In the genomic region with DNA sequence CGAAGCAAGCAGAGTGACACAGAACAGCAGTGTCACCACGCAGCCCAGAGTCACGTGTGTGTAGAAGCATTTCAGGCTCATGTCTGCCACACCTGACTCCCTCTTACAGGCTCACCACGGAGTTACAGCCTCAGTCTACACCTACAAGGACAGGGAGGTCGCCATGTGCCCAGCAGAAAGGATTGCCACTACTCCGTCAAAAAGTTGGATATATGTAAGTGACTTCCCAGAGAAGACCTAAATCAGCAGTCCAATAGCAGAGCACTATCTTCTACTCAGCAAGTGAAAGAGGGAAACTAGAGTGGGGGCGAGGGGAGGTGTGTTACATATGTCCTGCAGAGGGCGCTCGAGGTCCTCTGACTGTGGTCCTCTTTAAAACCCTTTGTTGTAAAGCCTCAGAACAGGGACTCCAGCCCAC, we compare ENCODE assay signal across 8 mouse cellular contexts. TPM values are rescaled to one million over a fixed set of nuclear protein-coding genes. Genes with fewer than 3 reads are reported as not detected.
DNase-seq lines count a peak whose midpoint lies in the region; ATAC-seq and TF ChIP-seq lines count a peak whose summit lies in the region.

No protein-coding gene starts in this region.

- no peak for TF ChIP-seq POLR2A in cerebellum, adult 2 months (IDR thresholded peaks at IDR 0.05; ENCODE audit: borderline replicate concordance, insufficient read depth, low read length)
- no peak for TF ChIP-seq POLR2A in olfactory bulb, adult 2 months (IDR thresholded peaks at IDR 0.05; ENCODE audit: insufficient read depth, low read depth, low read length)

- peak overlapping the region; percentile 46 for H3K4me2 ChIP-seq in heart, embryonic 12.5 days
- H3K4me2 ChIP-seq in limb, embryonic 11.5 days (ENCODE audit: low read depth, severe bottlenecking) = no peak overlapping the region

- intact Hi-C loops in left cerebral cortex, postnatal 4 days (cut with DNase I) = loop anchor here (2.0 to 10.0 kb wide), 3 partner anchors 85 to 369 kb away; no protein-coding TSS in a partner anchor

- H3K9ac ChIP-seq in heart, embryonic 12.5 days = no peak overlapping the region
- H3K9ac ChIP-seq in limb, embryonic 11.5 days (ENCODE audit: low read length) = no peak overlapping the region

- WGBS in cerebellum, adult 2 months = 19% methylated on average over 9 of the region's 9 CpGs
- 11% methylated on average over 9 of the region's 9 CpGs for WGBS in heart, embryonic 12.5 days
- WGBS in limb, embryonic 11.5 days = 19% methylated on average over 9 of the region's 9 CpGs
- 22% methylated on average over 9 of the region's 9 CpGs for WGBS in olfactory bulb, adult 2 months

- no peak for ATAC-seq in heart, embryonic 12.5 days (ENCODE audit: insufficient number of reproducible peaks, low FRiP score)
- no peak for ATAC-seq in limb, embryonic 11.5 days (ENCODE audit: insufficient number of reproducible peaks, low FRiP score, low TSS enrichment, low read depth)

- H3K36me3 ChIP-seq in heart, embryonic 12.5 days = no peaks in the 10 kb centered on the region
- H3K36me3 ChIP-seq in limb, embryonic 11.5 days (ENCODE audit: control insufficient read depth, insufficient read depth, low read length) = no peaks in the 10 kb centered on the region

- no peak overlapping the region for H3K27ac ChIP-seq in cerebellum, adult 2 months (ENCODE audit: insufficient read depth, low read length)
- H3K27ac ChIP-seq in heart, embryonic 12.5 days (ENCODE audit: poor library complexity, severe bottlenecking) = no peak overlapping the region
- H3K27ac ChIP-seq in limb, embryonic 11.5 days (replicated peaks; ENCODE audit: low read depth, low read length) = no peak overlapping the region
- H3K27ac ChIP-seq in olfactory bulb, adult 2 months (ENCODE audit: insufficient read depth, low read depth, low read length) = no peak overlapping the region

- peak; percentile 62 for DNase-seq in left cerebral cortex, postnatal 4 days
- no peak for DNase-seq in left cerebral cortex, adult 8-10 months (ENCODE audit: low spot score in 2 of 2)
- DNase-seq in MN1 (ENCODE audit: low spot score) = peak; percentile 83
- no peak for DNase-seq in cerebellum, adult 2 months
- DNase-seq in limb, embryonic 11.5 days (ENCODE audit: low spot score) = peak; percentile 85
- DNase-seq in urinary bladder, adult 18-20 months (ENCODE audit: low spot score in 2 of 2) = no peak

- no peaks in the 10 kb centered on the region for H3K9me3 ChIP-seq in heart, embryonic 12.5 days (replicated peaks)
- no peaks in the 10 kb centered on the region for H3K9me3 ChIP-seq in limb, embryonic 11.5 days (ENCODE audit: control insufficient read depth, low read length)

- TF ChIP-seq CTCF in cerebellum, adult 2 months (IDR thresholded peaks at IDR 0.05; ENCODE audit: borderline replicate concordance, insufficient read depth, low read depth, low read length) = peak; percentile 63
- TF ChIP-seq CTCF in olfactory bulb, adult 2 months (IDR thresholded peaks at IDR 0.05; ENCODE audit: insufficient read depth, low read depth, low read length) = peak; percentile 33; the same call in 1 of the 2 replicates

- H3K4me3 ChIP-seq in cerebellum, adult 2 months (replicated peaks; ENCODE audit: insufficient read depth, low read depth, low read length) = no peak overlapping the region
- peak overlapping the region; percentile 14 for H3K4me3 ChIP-seq in heart, embryonic 12.5 days
- H3K4me3 ChIP-seq in limb, embryonic 11.5 days (ENCODE audit: low read depth, low read length) = no peak overlapping the region
- no peak overlapping the region for H3K4me3 ChIP-seq in olfactory bulb, adult 2 months (ENCODE audit: insufficient read depth, low read depth, low read length)

- H3K27me3 ChIP-seq in cerebellum, adult 2 months (ENCODE audit: control insufficient read depth, insufficient read depth, low read length) = no peaks in the 10 kb centered on the region
- peaks cover 4% of the 10 kb centered on the region; the same call in 1 of the 2 replicates for H3K27me3 ChIP-seq in heart, embryonic 12.5 days (replicated peaks)
- no peaks in the 10 kb centered on the region for H3K27me3 ChIP-seq in limb, embryonic 11.5 days (ENCODE audit: control insufficient read depth, insufficient read depth, low read length)

- H3K4me1 ChIP-seq in cerebellum, adult 2 months (ENCODE audit: control insufficient read depth, insufficient read depth, low read length) = peaks cover 5% of the 10 kb centered on the region; the same call in 1 of the 2 replicates
- peaks cover 24% of the 10 kb centered on the region for H3K4me1 ChIP-seq in heart, embryonic 12.5 days (replicated peaks)
- H3K4me1 ChIP-seq in limb, embryonic 11.5 days (ENCODE audit: control insufficient read depth, insufficient read depth, low read length) = peaks cover 5% of the 10 kb centered on the region
- peaks cover 3% of the 10 kb centered on the region; the same call in 1 of the 2 replicates for H3K4me1 ChIP-seq in olfactory bulb, adult 2 months (ENCODE audit: control insufficient read depth, insufficient read depth, low read length)

RNA-seq across cellular contexts. Expression of a gene that starts 2.0 kb away (rescaled TPM):
- total RNA-seq in left cerebral cortex, postnatal 4 days (2021) = 10 to 100 TPM; 50.9 to 56.9 TPM
- total RNA-seq in left cerebral cortex, adult 8-10 months (2022) = 10 to 100 TPM; 52.9 to 61.1 (median 53.4) TPM
- polyA plus RNA-seq in cerebellum, adult 2 months (2012; rRNA removed) = 65.3 and 69.6 TPM in 2 replicates
- 99.5 and 101 TPM in 2 replicates for polyA plus RNA-seq in heart, embryonic 12.5 days (2016; fragmentation: Nextera tagmentation; extraction: Ambion mirVana)
- 182 and 185 TPM in 2 replicates for polyA plus RNA-seq in limb, embryonic 11.5 days (2014; fragmentation: Nextera tagmentation; extraction: Ambion mirVana)
- not detected in 2 replicates for polyA plus RNA-seq in olfactory bulb, adult 2 months (2012; ENCODE audit: insufficient read depth, insufficient read length, low replicate concordance, missing spikeins)

RNA-seq across cellular contexts. Expression of a gene that starts 28.3 kb away (rescaled TPM):
- total RNA-seq in left cerebral cortex, postnatal 4 days (2021) = 10 to 100 TPM; 14.1 to 20.7 TPM
- total RNA-seq in left cerebral cortex, adult 8-10 months (2022) = 1 to 10 TPM; 3.4 to 8.4 (median 6.4) TPM
- polyA plus RNA-seq in cerebellum, adult 2 months (2012; rRNA removed) = 4.9 and 5.5 TPM in 2 replicates
- 21.4 and 24.5 TPM in 2 replicates for polyA plus RNA-seq in heart, embryonic 12.5 days (2016; fragmentation: Nextera tagmentation; extraction: Ambion mirVana)
- 295 and 359 TPM in 2 replicates for polyA plus RNA-seq in limb, embryonic 11.5 days (2014; fragmentation: Nextera tagmentation; extraction: Ambion mirVana)
- not detected in 2 replicates for polyA plus RNA-seq in olfactory bulb, adult 2 months (2012; ENCODE audit: insufficient read depth, insufficient read length, low replicate concordance, missing spikeins)

RNA-seq across cellular contexts. Expression of a gene that starts 37.6 kb away (rescaled TPM):
- 10 to 100 TPM; 11.8 to 13.0 TPM for total RNA-seq in left cerebral cortex, postnatal 4 days (2021)
- 10 to 100 TPM; 34.6 to 42.9 (median 38.1) TPM for total RNA-seq in left cerebral cortex, adult 8-10 months (2022)
- 36.4 and 37.5 TPM in 2 replicates for polyA plus RNA-seq in cerebellum, adult 2 months (2012; rRNA removed)
- polyA plus RNA-seq in heart, embryonic 12.5 days (2016; fragmentation: Nextera tagmentation; extraction: Ambion mirVana) = 29.0 and 31.1 TPM in 2 replicates
- polyA plus RNA-seq in limb, embryonic 11.5 days (2014; fragmentation: Nextera tagmentation; extraction: Ambion mirVana) = 3.1 and 3.6 TPM in 2 replicates
- not detected in 2 replicates for polyA plus RNA-seq in olfactory bulb, adult 2 months (2012; ENCODE audit: insufficient read depth, insufficient read length, low replicate concordance, missing spikeins)

Comparison
In these comparisons a context has a peak if more than half of its experiments do, and no peak if none do; other contexts are left out.
1. DNase-seq: peak in left cerebral cortex, postnatal 4 days (single experiment), MN1 (single experiment) and limb, embryonic 11.5 days (single experiment); none in left cerebral cortex, adult 8-10 months (0 of 2), cerebellum, adult 2 months (0 of 2) and urinary bladder, adult 18-20 months (0 of 2).
2. RNA of a gene that starts 2.0 kb away (polyA plus RNA-seq): 182 to 185 TPM in limb, embryonic 11.5 days, 99.5 to 101 TPM in heart, embryonic 12.5 days and 65.3 to 69.6 TPM in cerebellum, adult 2 months; not detected in olfactory bulb, adult 2 months; every median in the first group is over 10 times any median in the second.